Mouse (Mus musculus) kidney, embryonic 16.5 days (tissue): Measurements from ENCODE around the gene Gm17655. TPM values are rescaled to one million over a fixed set of nuclear protein-coding genes. Genes with fewer than 3 reads are reported as not detected.
"Not testable (repeated sequence)": the region's sequence is repeated elsewhere in the genome, so short reads cannot be mapped to it uniquely, and the experiment has no call there.

Experiments
- ATAC-seq: fragments of 200-750 bp; cut with Nextera tagmentation; 2 replicates; pipeline ENCODE4 v1.8.0; 2017; ENCODE audit warnings: moderate TSS enrichment; ENCODE audit not compliant: low FRiP score, low TSS enrichment
- H3K27ac ChIP-seq: fragments of 300-500 bp; sonication (generic); 2 replicates; pipeline ENCODE4 v1.5.1; 2014; ENCODE audit warnings: low read length
- H3K27me3 ChIP-seq: fragments of 300-500 bp; sonication (generic); 2 replicates; pipeline ENCODE4 v1.6.1; 2014; ENCODE audit warnings: low read length, control low read depth, mixed read lengths; ENCODE audit not compliant: insufficient read depth
- H3K36me3 ChIP-seq: fragments of 300-500 bp; sonication (generic); 2 replicates; pipeline ENCODE4 v1.6.1; 2014; ENCODE audit warnings: low read length, control low read depth, mixed read lengths; ENCODE audit not compliant: insufficient read depth
- H3K4me1 ChIP-seq: fragments of 300-500 bp; sonication (generic); 2 replicates; pipeline ENCODE4 v1.6.1; 2014; ENCODE audit warnings: low read length, control low read depth, mixed read lengths; ENCODE audit not compliant: insufficient read depth
- H3K4me2 ChIP-seq: fragments of 300-500 bp; sonication (generic); replicated peaks from 2 replicates; pipeline ENCODE4 v1.6.1; 2014; ENCODE audit warnings: low read depth, low read length
- H3K4me3 ChIP-seq: fragments of 300-500 bp; sonication (generic); 2 replicates; pipeline ENCODE4 v1.5.1; 2014; ENCODE audit warnings: mild to moderate bottlenecking, low read length
- H3K9ac ChIP-seq: fragments of 300-500 bp; sonication (generic); replicated peaks from 2 replicates; pipeline ENCODE4 v1.6.1; 2014; ENCODE audit warnings: low read length
- H3K9me3 ChIP-seq: fragments of 300-500 bp; sonication (generic); 2 replicates; pipeline ENCODE4 v1.6.1; 2016; ENCODE audit warnings: low read length, control low read depth
- WGBS: fragments of 180-500 bp; shearing (Covaris S2); extraction: QIAGEN DNeasy Blood & Tissue Kit; methylation state at CpG from one replicate; pipeline ENCODE4 v1.1.7; 2014; 5-methylcytosine and 5-hydroxymethylcytosine counted together
- polyA plus RNA-seq: library from polyadenylated mRNA; unstranded; fragments of >200 nt; fragmentation: Nextera tagmentation; extraction: Ambion mirVana; gene quantifications from 2 replicates; pipeline ENCODE4 v1.2.1, GENCODE M21; 2015

The Gm17655 gene
- polyA plus RNA-seq, 1 experiment from 2014 or later: 6.9 TPM

GRCm38 (mm10) chr5:110091546-110091945, 19.2 kb upstream of the Gm17655 start:
- WGBS: 62% methylated on average over 2 of the region's 2 CpGs
- Histone ChIP-seq H3K4me3 (no peak overlapping the region), H3K9ac (no peak overlapping the region), H3K27ac (no peak overlapping the region), H3K4me1 (peaks cover 11% of the 10 kb centered on the region), H3K36me3 (no peaks in the 10 kb centered on the region), H3K4me2 (no peak overlapping the region), H3K27me3 (no peaks in the 10 kb centered on the region), H3K9me3 (no peaks in the 10 kb centered on the region)
- ATAC-seq: no peak

DNA sequence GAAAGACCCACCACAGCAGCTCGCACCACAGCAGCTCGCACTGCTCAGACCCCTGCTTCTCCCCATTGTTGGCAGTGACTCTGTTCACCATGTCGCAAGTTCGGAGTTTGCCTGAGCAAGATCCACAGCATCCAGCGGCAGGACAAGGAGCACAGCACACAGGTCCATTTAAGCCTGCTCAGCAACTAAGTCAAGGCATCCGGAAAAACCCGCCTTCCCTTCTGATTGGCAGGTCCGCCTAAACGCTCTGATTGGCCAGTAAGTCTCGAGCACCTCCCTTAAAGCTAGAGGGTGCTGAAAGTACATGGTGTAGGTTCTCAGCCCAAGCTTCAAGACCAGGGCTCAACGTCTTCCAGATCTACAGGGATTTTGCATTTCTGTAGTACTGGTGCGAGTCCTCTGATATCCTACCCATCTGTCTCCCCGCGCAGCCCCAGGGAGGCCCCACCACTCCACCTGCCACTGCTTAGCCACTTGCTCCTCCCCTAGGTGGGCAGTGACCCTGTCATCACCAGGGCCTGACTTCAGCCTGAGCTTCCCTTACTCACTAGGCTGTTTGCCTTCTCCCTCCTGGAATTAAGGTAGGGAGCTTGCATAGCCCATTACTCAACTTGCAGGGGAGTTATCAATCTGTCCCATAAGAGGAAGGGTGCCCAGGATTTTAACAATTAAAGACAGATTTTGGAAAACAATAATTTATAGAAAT, 14.0 kb upstream of the Gm17655 start:
- H3K4me3 ChIP-seq: no peak overlapping the region
- no peak; the same call in 1 of the 2 replicates for ATAC-seq
- no peak overlapping the region for H3K9ac ChIP-seq
- H3K9me3 ChIP-seq: peaks cover 11% of the 10 kb centered on the region; the same call in 1 of the 2 replicates
- no peaks in the 10 kb centered on the region for H3K36me3 ChIP-seq
- WGBS: 39% methylated on average over 14 of the region's 14 CpGs
- no peaks in the 10 kb centered on the region for H3K27me3 ChIP-seq
- H3K4me2 ChIP-seq: no peak overlapping the region
- H3K27ac ChIP-seq: no peak overlapping the region
- H3K4me1 ChIP-seq: no peaks in the 10 kb centered on the region

GRCm38 (mm10) chr5:110082961-110083360, 10.6 kb upstream of the Gm17655 start:
- WGBS: 84% methylated on average over 4 of the region's 4 CpGs
- Histone ChIP-seq H3K27ac (no peak overlapping the region), H3K4me2 (no peak overlapping the region)

DNA sequence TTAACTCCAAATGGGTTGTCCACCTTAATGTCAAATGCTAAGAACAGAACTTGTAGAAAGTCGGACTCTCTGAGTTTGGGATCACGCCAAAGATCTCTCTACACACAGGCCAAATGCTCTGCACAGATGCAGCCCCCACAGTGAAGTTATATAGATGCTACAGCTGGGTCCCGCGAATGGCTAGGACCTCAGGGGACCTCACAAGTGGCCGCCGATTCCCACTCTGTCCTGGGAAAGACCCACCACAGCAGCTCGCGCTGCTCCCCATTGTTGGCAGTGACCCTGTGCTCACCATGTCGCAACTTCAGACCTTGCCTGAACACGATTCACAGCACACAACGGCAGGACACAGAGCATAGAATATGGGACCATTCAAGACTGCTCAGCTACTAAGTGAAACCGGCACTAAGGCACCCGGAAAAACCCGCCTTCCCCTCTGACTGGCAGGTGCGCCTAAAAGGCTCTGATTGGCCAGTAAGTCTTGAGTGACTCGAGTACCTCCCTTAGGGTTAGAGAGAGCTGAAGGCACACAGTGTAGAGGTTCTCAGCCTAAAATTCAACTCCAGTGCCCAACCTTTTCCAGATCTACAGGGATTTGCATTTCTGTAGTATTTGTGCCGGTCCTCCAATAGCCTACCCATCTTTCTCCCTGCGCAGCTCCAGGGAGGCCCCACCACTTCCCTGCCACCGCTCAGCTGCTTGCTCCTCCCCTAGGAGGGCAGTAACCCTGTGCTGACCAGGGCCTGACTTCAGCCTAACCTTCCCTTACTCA, 14.5 kb downstream of the Gm17655 start:
- ATAC-seq: peak; percentile 100
- Histone ChIP-seq H3K36me3 (no peaks in the 10 kb centered on the region), H3K27ac (peak overlapping the region; percentile 85), H3K4me1 (no peaks in the 10 kb centered on the region), H3K9ac (peak overlapping the region; percentile 76), H3K4me3 (peak overlapping the region; percentile 81), H3K9me3 (peaks cover 7% of the 10 kb centered on the region; the same call in 1 of the 2 replicates), H3K4me2 (peak overlapping the region; percentile 56), H3K27me3 (no peaks in the 10 kb centered on the region)
- WGBS: 1% methylated on average over 19 of the region's 19 CpGs

More at GRCm38 (mm10) chr5:110082961-110083360, 10.6 kb upstream of the Gm17655 start:
- H3K36me3 ChIP-seq: 0 out of 2 replicates have a peak, but pooled peaks cover 8% of the 10 kb centered on the region
- H3K4me3 ChIP-seq: no peak overlapping the region
- H3K9ac ChIP-seq: no peak overlapping the region
- H3K27me3 ChIP-seq: no peaks in the 10 kb centered on the region
- H3K9me3 ChIP-seq: peaks cover 21% of the 10 kb centered on the region
- no peak for ATAC-seq
- no peaks in the 10 kb centered on the region for H3K4me1 ChIP-seq

- not testable (repeated sequence) for H3K27me3 ChIP-seq, H3K4me3 ChIP-seq
- 49% methylated on average over 8 of the region's 8 CpGs for WGBS
Observed at GRCm38 (mm10) chr5:110023694-110024427, 48.5 kb downstream of the Gm17655 start.

DNA sequence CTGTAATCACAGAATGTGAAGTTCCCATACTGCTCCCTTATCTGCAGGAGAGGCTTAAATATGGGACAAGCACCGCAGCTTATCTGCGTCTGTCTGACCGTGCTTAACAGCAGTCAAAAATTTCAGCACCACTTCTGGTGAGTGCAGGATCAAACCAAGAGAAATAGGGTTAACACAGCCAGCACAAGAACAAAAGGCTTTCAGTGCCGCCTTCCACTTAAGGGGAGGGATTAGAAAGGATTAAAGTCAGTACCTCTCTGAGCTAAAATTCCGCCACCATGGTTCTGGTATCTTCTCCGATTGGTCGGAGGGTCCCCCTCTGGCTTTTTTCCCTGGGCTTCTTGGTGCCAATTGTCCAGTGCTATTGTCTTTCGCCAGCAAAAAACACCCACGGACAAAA, 49.0 kb downstream of the Gm17655 start:
- peak overlapping the region; percentile 6; the same call in 1 of the 2 replicates for H3K4me2 ChIP-seq
- no peaks in the 10 kb centered on the region for H3K27me3 ChIP-seq
- no peaks in the 10 kb centered on the region for H3K36me3 ChIP-seq
- H3K4me3 ChIP-seq: no peak overlapping the region
- WGBS: 53% methylated on average over 9 of the region's 9 CpGs
- peak; percentile 42; the same call in 1 of the 2 replicates for ATAC-seq
- no peak overlapping the region for H3K27ac ChIP-seq
- no peak overlapping the region for H3K9ac ChIP-seq
- peaks cover 8% of the 10 kb centered on the region; the same call in 1 of the 2 replicates for H3K9me3 ChIP-seq
- no peaks in the 10 kb centered on the region for H3K4me1 ChIP-seq

More at GRCm38 (mm10) chr5:110023694-110024427, 48.5 kb downstream of the Gm17655 start:
- peak overlapping the region; percentile 6; the same call in 1 of the 2 replicates for H3K4me2 ChIP-seq
- not testable (repeated sequence) for H3K9me3 ChIP-seq, H3K4me1 ChIP-seq, H3K36me3 ChIP-seq, H3K9ac ChIP-seq, H3K27ac ChIP-seq
- ATAC-seq: peak; percentile 70; the same call in 1 of the 2 replicates

DNA sequence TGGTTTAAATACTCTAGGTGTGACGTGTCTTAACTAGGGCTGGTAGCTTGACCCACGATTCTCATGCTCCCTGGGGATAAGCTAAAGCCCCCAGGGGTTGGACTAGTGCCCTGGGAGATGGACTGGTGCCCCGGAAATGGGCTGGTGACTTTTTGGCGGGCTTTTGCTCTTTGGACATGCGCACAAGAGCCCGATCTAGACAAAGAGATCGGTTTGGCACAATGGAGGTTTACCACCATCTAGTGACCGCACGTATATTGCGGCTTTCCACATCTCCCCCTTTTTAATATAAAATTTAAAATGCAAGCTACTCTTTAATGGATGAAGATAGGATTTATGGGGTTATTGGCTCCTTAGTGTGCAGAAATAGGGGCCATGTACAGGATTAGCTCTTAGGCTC, 56.5 kb downstream of the Gm17655 start:
- H3K27me3 ChIP-seq, H3K27ac ChIP-seq, H3K4me3 ChIP-seq, H3K4me1 ChIP-seq, ATAC-seq, H3K36me3 ChIP-seq, H3K9ac ChIP-seq, H3K4me2 ChIP-seq: not testable (repeated sequence)
- WGBS: 86% methylated on average over 10 of the region's 10 CpGs
- peaks cover 28% of the 10 kb centered on the region for H3K9me3 ChIP-seq

Other genes starting within 250 kb of the Gm17655 start
- 0.72 and 0.76 TPM in 2 replicates for gene Gm15446, start 149.1 kb downstream of the Gm17655 start, polyA plus RNA-seq
- gene Zfp932, start 76.0 kb downstream of the Gm17655 start, polyA plus RNA-seq: 19.8 and 24.0 TPM in 2 replicates
- 1.6 and 1.7 TPM in 2 replicates for gene Gm35315, start 21.9 kb upstream of the Gm17655 start, polyA plus RNA-seq
- gene Plcxd1, start 27.5 kb upstream of the Gm17655 start, polyA plus RNA-seq: 2.3 and 2.6 TPM in 2 replicates
- 36.4 and 39.2 TPM in 2 replicates for gene Gtpbp6, start 35.7 kb upstream of the Gm17655 start, polyA plus RNA-seq
- 4.5 and 6.0 TPM in 2 replicates for gene Zfp605, start 37.6 kb upstream of the Gm17655 start, polyA plus RNA-seq
- gene Chfr, start 63.3 kb upstream of the Gm17655 start, polyA plus RNA-seq: 39.4 and 42.8 TPM in 2 replicates
- 19.2 and 19.6 TPM in 2 replicates for gene Golga3, start 104.2 kb upstream of the Gm17655 start, polyA plus RNA-seq
- gene Ankle2, start 158.5 kb upstream of the Gm17655 start, polyA plus RNA-seq: 24.3 and 25.5 TPM in 2 replicates
- 68.5 and 74.5 TPM in 2 replicates for gene Pgam5, start 197.4 kb upstream of the Gm17655 start, polyA plus RNA-seq
- gene Pxmp2, start 213.7 kb upstream of the Gm17655 start, polyA plus RNA-seq: 25.1 and 27.3 TPM in 2 replicates
- 30.3 and 32.1 TPM in 2 replicates for gene Pole, start 213.8 kb upstream of the Gm17655 start, polyA plus RNA-seq